Mouse (Mus musculus): Measurements from ENCODE around the gene Alcam. TPM values are rescaled to one million over a fixed set of nuclear protein-coding genes. Genes with fewer than 3 reads are reported as not detected.

The Alcam gene
- polyA plus RNA-seq, 1 experiment from 2014 or later, result 10.3 TPM

DNA sequence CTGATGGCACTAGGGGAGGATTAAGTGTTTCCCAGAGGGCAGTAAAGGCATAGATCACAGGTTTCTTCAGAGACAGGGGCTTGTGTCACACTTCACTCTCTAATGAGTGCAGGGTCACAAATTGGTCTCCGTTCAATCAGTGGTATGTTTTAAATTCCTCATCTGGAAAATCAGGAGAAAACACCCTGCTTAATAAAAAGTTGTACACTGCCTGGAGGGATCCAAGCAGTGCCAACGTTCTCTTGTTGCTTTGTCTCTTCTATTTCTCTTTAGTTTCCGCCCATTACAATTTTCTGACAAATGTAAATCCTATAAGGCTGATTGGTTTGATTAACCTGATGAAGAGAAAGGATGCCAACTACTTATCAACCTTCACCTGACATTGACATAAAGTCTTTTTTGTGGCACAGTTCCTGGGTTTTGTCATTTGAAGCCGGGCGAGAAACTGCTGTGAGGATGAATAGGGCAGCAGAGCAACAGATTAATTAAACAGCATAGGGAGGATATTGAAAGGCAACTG is 67.0 kb downstream of the Alcam start:
- WGBS, result 78% methylated on average over 5 of the region's 5 CpGs
- H3K9ac ChIP-seq (ENCODE audit: low read depth, low read length), result no peak overlapping the region

DNA sequence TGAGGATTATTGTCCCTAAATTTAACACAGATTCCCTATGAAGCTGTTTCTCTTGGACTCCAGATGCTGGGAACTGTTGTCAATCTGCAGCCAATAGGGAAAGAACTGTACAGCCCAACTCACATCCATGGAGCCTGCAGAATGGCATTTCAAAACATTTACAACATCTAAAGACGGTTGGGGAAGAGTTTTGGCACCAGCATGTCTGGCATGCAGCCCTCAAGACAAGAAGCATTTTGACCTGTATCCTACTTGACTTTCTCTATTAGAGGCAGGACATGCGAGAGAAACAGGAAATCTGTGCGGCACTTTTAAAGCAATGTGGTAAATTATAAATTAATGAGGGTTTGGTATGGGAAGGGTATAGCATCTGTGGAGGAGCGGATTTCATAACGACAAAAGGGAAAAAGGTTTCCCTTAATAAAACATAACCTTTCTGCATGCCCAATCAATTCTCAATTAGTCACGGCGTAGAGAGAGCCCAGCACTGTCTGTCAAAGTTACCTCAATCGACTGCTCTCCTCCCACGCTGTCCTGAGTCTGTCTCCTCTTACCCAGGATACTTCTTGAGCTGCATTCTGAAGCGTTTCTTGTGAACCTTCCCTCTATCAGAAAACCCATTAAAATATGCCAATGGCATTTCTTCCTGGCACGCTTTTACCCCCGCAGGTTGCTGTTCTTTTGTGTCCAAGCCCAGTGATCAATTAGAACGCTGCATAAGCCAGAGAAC is 70.3 kb downstream of the Alcam start:
- H3K27ac ChIP-seq (ENCODE audit: low read depth, low read length), result no peak overlapping the region
- H3K9me3 ChIP-seq (ENCODE audit: control insufficient read depth), result no peaks in the 10 kb centered on the region
- TF ChIP-seq CTCF (IDR thresholded peaks at IDR 0.05; ENCODE audit: low read depth), result no peak
- H3K9ac ChIP-seq (ENCODE audit: low read depth, low read length), result no peak overlapping the region
- H3K4me1 ChIP-seq (replicated peaks; ENCODE audit: control insufficient read depth, insufficient read depth, low read length), result no peaks in the 10 kb centered on the region
- H3K4me3 ChIP-seq (ENCODE audit: low read depth, low read length), result no peak overlapping the region
- no peak for ATAC-seq
- H3K27me3 ChIP-seq (replicated peaks; ENCODE audit: control insufficient read depth, insufficient read depth, low read length), result no peaks in the 10 kb centered on the region
- WGBS, result 74% methylated on average over 13 of the region's 13 CpGs
- no peaks in the 10 kb centered on the region for H3K36me3 ChIP-seq (ENCODE audit: control insufficient read depth, insufficient read depth)
- no peak overlapping the region for H3K4me2 ChIP-seq (replicated peaks; ENCODE audit: low read depth)

More for the DNA sequence above, 67.0 kb downstream of the Alcam start:
- no peaks in the 10 kb centered on the region for H3K9me3 ChIP-seq (ENCODE audit: control insufficient read depth)
- H3K27ac ChIP-seq (ENCODE audit: low read depth, low read length), result no peak overlapping the region
- no peaks in the 10 kb centered on the region for H3K4me1 ChIP-seq (replicated peaks; ENCODE audit: control insufficient read depth, insufficient read depth, low read length)
- no peak for TF ChIP-seq CTCF (IDR thresholded peaks at IDR 0.05; ENCODE audit: low read depth)
- H3K27me3 ChIP-seq (replicated peaks; ENCODE audit: control insufficient read depth, insufficient read depth, low read length), result no peaks in the 10 kb centered on the region
- no peak overlapping the region for H3K4me2 ChIP-seq (replicated peaks; ENCODE audit: low read depth)
- ATAC-seq, result no peak
- H3K4me3 ChIP-seq (ENCODE audit: low read depth, low read length), result no peak overlapping the region
- no peaks in the 10 kb centered on the region for H3K36me3 ChIP-seq (ENCODE audit: control insufficient read depth, insufficient read depth)

DNA sequence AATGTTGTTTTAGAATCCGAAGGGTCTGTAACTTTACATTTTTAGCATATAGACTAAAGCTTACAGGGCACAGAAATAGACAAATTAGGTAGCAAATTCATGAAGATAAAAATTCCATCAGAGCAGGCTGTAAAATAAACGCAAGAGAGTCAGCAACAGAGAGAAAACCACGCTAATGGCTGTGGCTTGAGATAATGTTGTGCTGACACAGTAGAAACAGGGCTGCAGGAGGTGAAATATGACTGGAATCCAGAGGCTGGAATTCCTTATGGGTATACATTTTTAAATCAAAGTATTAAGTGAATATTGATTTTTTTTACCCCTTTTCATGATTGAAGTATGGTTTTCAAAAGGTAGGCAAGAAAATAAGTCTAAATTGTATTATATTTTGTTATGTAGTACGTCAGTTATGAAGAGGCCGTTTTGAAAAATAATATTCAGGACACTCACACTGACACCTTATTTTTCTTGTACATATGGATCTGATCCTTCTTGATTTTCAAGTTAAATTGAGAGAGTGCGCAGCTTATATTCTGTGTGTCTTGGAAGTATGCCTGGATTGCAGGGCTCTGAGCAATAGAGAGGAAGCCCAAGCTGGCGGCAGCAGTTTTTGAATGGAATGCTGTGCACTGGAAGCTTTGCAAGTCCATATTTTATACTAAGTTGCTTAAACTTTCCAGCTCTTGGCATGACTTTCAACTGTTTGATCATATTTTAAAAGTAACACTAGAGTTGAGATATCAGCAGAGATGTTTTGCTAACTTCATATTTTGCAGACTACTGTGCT is 74.9 kb downstream of the Alcam start:
- no peak for TF ChIP-seq CTCF (IDR thresholded peaks at IDR 0.05; ENCODE audit: low read depth)
- H3K4me1 ChIP-seq (replicated peaks; ENCODE audit: control insufficient read depth, insufficient read depth, low read length), result no peaks in the 10 kb centered on the region
- no peak overlapping the region for H3K9ac ChIP-seq (ENCODE audit: low read depth, low read length)
- no peaks in the 10 kb centered on the region for H3K9me3 ChIP-seq (ENCODE audit: control insufficient read depth)
- WGBS, result 57% methylated on average over 7 of the region's 7 CpGs
- H3K27me3 ChIP-seq (replicated peaks; ENCODE audit: control insufficient read depth, insufficient read depth, low read length), result no peaks in the 10 kb centered on the region
- H3K27ac ChIP-seq (ENCODE audit: low read depth, low read length), result no peak overlapping the region
- ATAC-seq, result no peak
- H3K36me3 ChIP-seq (ENCODE audit: control insufficient read depth, insufficient read depth), result no peaks in the 10 kb centered on the region
- H3K4me3 ChIP-seq (ENCODE audit: low read depth, low read length), result no peak overlapping the region
- H3K4me2 ChIP-seq (replicated peaks; ENCODE audit: low read depth), result no peak overlapping the region

DNA sequence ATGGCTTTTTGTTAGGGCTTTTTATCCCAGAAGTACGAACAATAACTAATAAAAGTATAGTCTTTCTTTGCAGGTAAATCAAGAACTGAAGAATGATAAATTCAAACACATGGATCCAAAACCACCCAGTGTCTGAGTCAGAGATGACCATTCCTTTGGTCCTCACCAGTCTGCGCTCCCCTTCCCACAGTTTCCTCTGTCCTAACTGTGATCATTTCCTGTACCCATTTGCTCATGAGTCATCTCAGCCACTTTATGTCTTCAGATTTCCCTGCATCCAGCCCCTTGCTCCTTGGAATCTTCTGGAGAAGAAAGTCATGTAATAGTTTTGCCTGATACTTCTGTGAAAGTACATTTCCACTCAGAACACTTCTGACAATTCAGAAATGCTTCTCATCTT is 77.0 kb downstream of the Alcam start:
- Histone ChIP-seq H3K9ac (ENCODE audit: low read depth, low read length) (no peak overlapping the region), H3K4me2 (replicated peaks; ENCODE audit: low read depth) (no peak overlapping the region), H3K4me1 (replicated peaks; ENCODE audit: control insufficient read depth, insufficient read depth, low read length) (no peaks in the 10 kb centered on the region), H3K36me3 (ENCODE audit: control insufficient read depth, insufficient read depth) (no peaks in the 10 kb centered on the region), H3K27ac (ENCODE audit: low read depth, low read length) (no peak overlapping the region), H3K4me3 (ENCODE audit: low read depth, low read length) (no peak overlapping the region), H3K27me3 (replicated peaks; ENCODE audit: control insufficient read depth, insufficient read depth, low read length) (no peaks in the 10 kb centered on the region), H3K9me3 (ENCODE audit: control insufficient read depth) (no peaks in the 10 kb centered on the region)
- ATAC-seq, result no peak
- WGBS, result 95% methylated on average over 2 of the region's 2 CpGs
- TF ChIP-seq CTCF (IDR thresholded peaks at IDR 0.05; ENCODE audit: low read depth), result no peak

DNA sequence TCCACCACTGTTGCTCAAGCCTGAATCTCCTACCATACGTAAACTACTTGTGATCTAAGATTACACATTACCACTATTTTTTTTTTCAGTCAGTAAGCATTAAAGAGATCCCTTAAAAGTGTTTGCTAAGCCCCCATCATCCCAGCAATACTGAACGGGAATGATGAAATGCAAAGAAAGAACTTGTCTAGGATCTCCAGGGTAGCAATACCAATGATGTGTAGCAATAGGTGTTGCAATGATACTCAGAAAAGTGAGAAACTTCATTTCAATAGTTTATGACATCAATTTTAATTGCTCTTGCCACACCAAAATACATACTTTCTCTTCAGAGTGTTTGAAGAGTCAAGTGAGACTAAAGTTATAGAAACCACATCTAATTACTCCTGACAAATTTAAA is 81.9 kb downstream of the Alcam start:
- no peak for TF ChIP-seq CTCF (IDR thresholded peaks at IDR 0.05; ENCODE audit: low read depth)
- Histone ChIP-seq H3K27ac (ENCODE audit: low read depth, low read length) (no peak overlapping the region), H3K9ac (ENCODE audit: low read depth, low read length) (no peak overlapping the region), H3K4me1 (replicated peaks; ENCODE audit: control insufficient read depth, insufficient read depth, low read length) (no peaks in the 10 kb centered on the region), H3K4me3 (ENCODE audit: low read depth, low read length) (no peak overlapping the region), H3K36me3 (ENCODE audit: control insufficient read depth, insufficient read depth) (no peaks in the 10 kb centered on the region), H3K27me3 (replicated peaks; ENCODE audit: control insufficient read depth, insufficient read depth, low read length) (no peaks in the 10 kb centered on the region), H3K4me2 (replicated peaks; ENCODE audit: low read depth) (no peak overlapping the region), H3K9me3 (ENCODE audit: control insufficient read depth) (no peaks in the 10 kb centered on the region)
- ATAC-seq, result no peak
- 65% methylated on average over 2 of the region's 2 CpGs for WGBS

DNA sequence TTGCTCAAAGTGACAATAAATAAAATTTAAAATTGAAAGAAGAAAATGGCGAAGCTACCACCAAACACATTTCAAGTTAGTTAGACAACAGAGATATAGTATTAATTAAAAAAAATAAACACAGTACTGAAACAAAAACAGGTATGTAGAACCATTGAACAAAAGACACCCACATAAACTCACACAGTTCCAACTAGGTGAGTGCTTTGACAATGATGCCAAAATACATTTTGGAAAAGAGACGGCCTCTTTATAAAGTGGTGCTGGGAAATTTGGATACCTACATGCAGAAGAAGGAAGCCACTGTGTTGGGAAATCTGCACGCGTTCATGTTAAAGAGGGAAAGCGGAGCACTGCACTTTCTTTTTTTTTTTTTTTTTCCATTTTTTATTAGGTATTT is 85.4 kb downstream of the Alcam start:
- Histone ChIP-seq H3K4me2 (replicated peaks; ENCODE audit: low read depth) (no peak overlapping the region), H3K9ac (ENCODE audit: low read depth, low read length) (no peak overlapping the region), H3K4me1 (replicated peaks; ENCODE audit: control insufficient read depth, insufficient read depth, low read length) (no peaks in the 10 kb centered on the region), H3K9me3 (ENCODE audit: control insufficient read depth) (no peaks in the 10 kb centered on the region), H3K4me3 (ENCODE audit: low read depth, low read length) (no peak overlapping the region), H3K27me3 (replicated peaks; ENCODE audit: control insufficient read depth, insufficient read depth, low read length) (no peaks in the 10 kb centered on the region), H3K36me3 (ENCODE audit: control insufficient read depth, insufficient read depth) (no peaks in the 10 kb centered on the region), H3K27ac (ENCODE audit: low read depth, low read length) (no peak overlapping the region)
- TF ChIP-seq CTCF (IDR thresholded peaks at IDR 0.05; ENCODE audit: low read depth), result no peak
- 97% methylated on average over 5 of the region's 5 CpGs for WGBS
- ATAC-seq, result no peak

Measured in intestine, postnatal 0 days (tissue).